Mouse (Mus musculus) limb, embryonic 12.5 days (tissue): ENCODE results near the gene Efnb3. TPM values are rescaled to one million over a fixed set of nuclear protein-coding genes. Genes with fewer than 3 reads are reported as not detected.

ENCODE experiments used
- microRNA-seq: library from miRNA; unstranded; fragments of <30 nt; microRNA quantifications from one replicate; pipeline ENCODE4, GENCODE M21; 2017
- polyA plus RNA-seq: library from polyadenylated mRNA; unstranded; fragments of >200 nt; fragmentation: Nextera tagmentation; extraction: Ambion mirVana; gene quantifications from 2 replicates; pipeline ENCODE4 v1.2.1, GENCODE M21; 2016

Efnb3 gene
- polyA plus RNA-seq, 1 experiment from 2014 or later: 54.3 TPM

Small RNA genes within 50 kb of the gene (microRNA-seq; reads per million reads assigned to microRNA genes)
- gene Gm27493: not detected

Other genes with a start within 250 kb of the Efnb3 start
- 36.0 and 37.2 TPM in 2 replicates for gene Cntrob, start 236.4 kb downstream of the Efnb3 start, polyA plus RNA-seq
- gene Trappc1, start 236.2 kb downstream of the Efnb3 start, polyA plus RNA-seq: 136 and 151 TPM in 2 replicates
- 1.9 and 2.5 TPM in 2 replicates for gene Kcnab3, start 233.9 kb downstream of the Efnb3 start, polyA plus RNA-seq
- 23.7 and 28.2 TPM in 2 replicates for gene Rnf227, start 219.7 kb downstream of the Efnb3 start, polyA plus RNA-seq
- 121 and 124 TPM in 2 replicates for gene Chd3, start 190.8 kb downstream of the Efnb3 start, polyA plus RNA-seq
- gene Naa38, start 164.7 kb downstream of the Efnb3 start, polyA plus RNA-seq: 126 and 136 TPM in 2 replicates
- gene Cyb5d1, start 164.6 kb downstream of the Efnb3 start, polyA plus RNA-seq: 42.5 and 42.6 TPM in 2 replicates
- 24.2 and 25.4 TPM in 2 replicates for gene Tmem88, start 162.0 kb downstream of the Efnb3 start, polyA plus RNA-seq
- 45.4 and 49.1 TPM in 2 replicates for gene Kdm6b, start 146.5 kb downstream of the Efnb3 start, polyA plus RNA-seq
- 1.9 and 3.3 TPM in 2 replicates for gene Dnah2, start 11.1 kb downstream of the Efnb3 start, polyA plus RNA-seq
- 35.8 and 39.0 TPM in 2 replicates for gene Wrap53, start 20.1 kb upstream of the Efnb3 start, polyA plus RNA-seq
- gene Trp53, start 20.2 kb upstream of the Efnb3 start, polyA plus RNA-seq: 175 and 180 TPM in 2 replicates
- 3.0 and 4.8 TPM in 2 replicates for gene Atp1b2, start 45.7 kb upstream of the Efnb3 start, polyA plus RNA-seq
- gene Shbg, start 57.7 kb upstream of the Efnb3 start, polyA plus RNA-seq: not detected in 2 replicates
- 24.3 and 25.8 TPM in 2 replicates for gene Sat2, start 61.8 kb upstream of the Efnb3 start, polyA plus RNA-seq
- 56.0 and 63.9 TPM in 2 replicates for gene Fxr2, start 72.8 kb upstream of the Efnb3 start, polyA plus RNA-seq
- gene Sox15, start 95.1 kb upstream of the Efnb3 start, polyA plus RNA-seq: 0.68 TPM in 1 of 2 replicates, not detected in the other
- gene Mpdu1, start 102.4 kb upstream of the Efnb3 start, polyA plus RNA-seq: 62.6 and 64.3 TPM in 2 replicates
- 5.9 and 8.0 TPM in 2 replicates for gene Cd68, start 105.9 kb upstream of the Efnb3 start, polyA plus RNA-seq
- gene Eif4a1, start 112.2 kb upstream of the Efnb3 start, polyA plus RNA-seq: 569 and 701 TPM in 2 replicates
- gene Senp3, start 121.9 kb upstream of the Efnb3 start, polyA plus RNA-seq: 132 and 140 TPM in 2 replicates
- gene Tnfsf13, start 125.6 kb upstream of the Efnb3 start, polyA plus RNA-seq: 0.58 and 1.0 TPM in 2 replicates
- gene Tnfsf12, start 135.6 kb upstream of the Efnb3 start, polyA plus RNA-seq: 2.2 and 3.7 TPM in 2 replicates
- gene Tnfsfm13, start 135.9 kb upstream of the Efnb3 start, polyA plus RNA-seq: 1.7 TPM in 2 replicates
- gene Polr2a, start 198.4 kb upstream of the Efnb3 start, polyA plus RNA-seq: 27.2 and 38.1 TPM in 2 replicates
- 0.13 and 0.18 TPM in 2 replicates for gene Slc35g3, start 201.8 kb upstream of the Efnb3 start, polyA plus RNA-seq
- gene Zbtb4, start 205.7 kb upstream of the Efnb3 start, polyA plus RNA-seq: 1.9 and 2.4 TPM in 2 replicates
- gene Chrnb1, start 235.7 kb upstream of the Efnb3 start, polyA plus RNA-seq: 15.4 and 17.1 TPM in 2 replicates
- gene Fgf11, start 241.7 kb upstream of the Efnb3 start, polyA plus RNA-seq: 1.2 and 1.5 TPM in 2 replicates
- 1.6 and 1.8 TPM in 2 replicates for gene Tmem102, start 245.4 kb upstream of the Efnb3 start, polyA plus RNA-seq